Mouse (Mus musculus): Measurements from ENCODE around the gene Senp7. TPM values are rescaled to one million over a fixed set of nuclear protein-coding genes. Genes with fewer than 3 reads are reported as not detected.

Gene Senp7
- total RNA-seq, 1 experiment = 6.2 TPM

- in situ Hi-C loops (cut with MboI; ENCODE audit: low sequenced_read_pairs in 2 of 2, unreplicated experiment in 2 of 2) = no loop called here
- Histone ChIP-seq H3K9me3 (ENCODE audit: control insufficient read depth, insufficient read depth, low read depth, low read length) (no peaks in the 10 kb centered on the region), H3K27ac (ENCODE audit: insufficient read depth, low read depth, low read length, poor library complexity, severe bottlenecking) (no peak overlapping the region), H3K4me3 (ENCODE audit: insufficient read depth in 1 of 2, low read depth in 1 of 2, low read length in 2 of 2, poor library complexity in 1 of 2, severe bottlenecking in 1 of 2) (no peak overlapping the region), H3K36me3 (ENCODE audit: control insufficient read depth, insufficient read depth, low read length, poor library complexity, severe bottlenecking) (no peaks in the 10 kb centered on the region), H3K4me1 (ENCODE audit: control insufficient read depth in 2 of 2, insufficient read depth in 2 of 2, low read length in 2 of 2, poor library complexity in 1 of 2) (no peaks in the 10 kb centered on the region), H3K9ac (ENCODE audit: insufficient read depth, low read depth, low read length, poor library complexity, severe bottlenecking) (no peak overlapping the region)
- DNase-seq (ENCODE audit: low read depth, low spot score) = no peak
- no peak for TF ChIP-seq CHD2 (IDR thresholded peaks at IDR 0.05; ENCODE audit: low read depth, low read length)
- no peak for TF ChIP-seq MAFK (IDR thresholded peaks at IDR 0.05; ENCODE audit: insufficient read depth, low read depth, low read length)
- TF ChIP-seq ZC3H11A (IDR thresholded peaks at IDR 0.05; ENCODE audit: borderline replicate concordance, low read depth, low read length) = no peak
Observed at GRCm38 (mm10) chr16:56212740-56213139, 164.6 kb downstream of the Senp7 start.

- peak; percentile 25 for DNase-seq (ENCODE audit: low read depth, low spot score)
- in situ Hi-C loops (cut with MboI; ENCODE audit: low sequenced_read_pairs in 2 of 2, unreplicated experiment in 2 of 2) = no loop called here
- H3K27ac ChIP-seq (ENCODE audit: insufficient read depth, low read depth, low read length, poor library complexity, severe bottlenecking) = no peak overlapping the region; the same call in 1 of the 2 replicates
- H3K36me3 ChIP-seq (ENCODE audit: control insufficient read depth, insufficient read depth, low read length, poor library complexity, severe bottlenecking) = no peaks in the 10 kb centered on the region
- peaks cover 4% of the 10 kb centered on the region for H3K9me3 ChIP-seq (ENCODE audit: control insufficient read depth, insufficient read depth, low read depth, low read length)
- TF ChIP-seq CHD2 (IDR thresholded peaks at IDR 0.05; ENCODE audit: low read depth, low read length) (no peak), HCFC1 (IDR thresholded peaks at IDR 0.05; ENCODE audit: borderline replicate concordance, insufficient read depth, low read length) (no peak), ZNF384 (IDR thresholded peaks at IDR 0.05; ENCODE audit: low read depth, low read length) (no peak), MAFK (IDR thresholded peaks at IDR 0.05; ENCODE audit: insufficient read depth, low read depth, low read length) (no peak), ZC3H11A (IDR thresholded peaks at IDR 0.05; ENCODE audit: borderline replicate concordance, low read depth, low read length) (no peak)
- H3K4me1 ChIP-seq (ENCODE audit: control insufficient read depth in 2 of 2, insufficient read depth in 2 of 2, low read length in 2 of 2, poor library complexity in 1 of 2) = no peaks in the 10 kb centered on the region
- H3K4me3 ChIP-seq (ENCODE audit: insufficient read depth in 1 of 2, low read depth in 1 of 2, low read length in 2 of 2, poor library complexity in 1 of 2, severe bottlenecking in 1 of 2) = no peak overlapping the region
- H3K9ac ChIP-seq (ENCODE audit: insufficient read depth, low read depth, low read length, poor library complexity, severe bottlenecking) = no peak overlapping the region
Observed at GRCm38 (mm10) chr16:56227686-56228085, 179.5 kb downstream of the Senp7 start.

- H3K9me3 ChIP-seq (ENCODE audit: control insufficient read depth, insufficient read depth, low read depth, low read length) = peaks cover 4% of the 10 kb centered on the region
- in situ Hi-C loops (cut with MboI; ENCODE audit: low sequenced_read_pairs in 2 of 2, unreplicated experiment in 2 of 2) = no loop called here
- no peak overlapping the region for H3K4me3 ChIP-seq (ENCODE audit: insufficient read depth in 1 of 2, low read depth in 1 of 2, low read length in 2 of 2, poor library complexity in 1 of 2, severe bottlenecking in 1 of 2)
- H3K9ac ChIP-seq (ENCODE audit: insufficient read depth, low read depth, low read length, poor library complexity, severe bottlenecking) = no peak overlapping the region
- DNase-seq (ENCODE audit: low read depth, low spot score) = no peak
- TF ChIP-seq ZNF384 (IDR thresholded peaks at IDR 0.05; ENCODE audit: low read depth, low read length) (no peak), ZC3H11A (IDR thresholded peaks at IDR 0.05; ENCODE audit: borderline replicate concordance, low read depth, low read length) (no peak)
- no peaks in the 10 kb centered on the region for H3K36me3 ChIP-seq (ENCODE audit: control insufficient read depth, insufficient read depth, low read length, poor library complexity, severe bottlenecking)
- H3K27ac ChIP-seq (ENCODE audit: insufficient read depth, low read depth, low read length, poor library complexity, severe bottlenecking) = no peak overlapping the region
- H3K4me1 ChIP-seq (ENCODE audit: control insufficient read depth in 2 of 2, insufficient read depth in 2 of 2, low read length in 2 of 2, poor library complexity in 1 of 2) = no peaks in the 10 kb centered on the region
Observed at GRCm38 (mm10) chr16:56229455-56229854, 181.3 kb downstream of the Senp7 start.

- Histone ChIP-seq H3K27ac (ENCODE audit: insufficient read depth, low read depth, low read length, poor library complexity, severe bottlenecking) (no peak overlapping the region), H3K36me3 (ENCODE audit: control insufficient read depth, insufficient read depth, low read length, poor library complexity, severe bottlenecking) (no peaks in the 10 kb centered on the region), H3K4me1 (ENCODE audit: control insufficient read depth in 2 of 2, insufficient read depth in 2 of 2, low read length in 2 of 2, poor library complexity in 1 of 2) (no peaks in the 10 kb centered on the region), H3K9ac (ENCODE audit: insufficient read depth, low read depth, low read length, poor library complexity, severe bottlenecking) (no peak overlapping the region), H3K4me3 (ENCODE audit: insufficient read depth in 1 of 2, low read depth in 1 of 2, low read length in 2 of 2, poor library complexity in 1 of 2, severe bottlenecking in 1 of 2) (no peak overlapping the region), H3K9me3 (ENCODE audit: control insufficient read depth, insufficient read depth, low read depth, low read length) (peaks cover 4% of the 10 kb centered on the region)
- no peak for DNase-seq (ENCODE audit: low read depth, low spot score)
- in situ Hi-C loops (cut with MboI; ENCODE audit: low sequenced_read_pairs in 2 of 2, unreplicated experiment in 2 of 2) = no loop called here
- TF ChIP-seq ZNF384 (IDR thresholded peaks at IDR 0.05; ENCODE audit: low read depth, low read length) (no peak), MAFK (IDR thresholded peaks at IDR 0.05; ENCODE audit: insufficient read depth, low read depth, low read length) (no peak), CHD2 (IDR thresholded peaks at IDR 0.05; ENCODE audit: low read depth, low read length) (no peak)
Observed at GRCm38 (mm10) chr16:56231300-56231699, 183.2 kb downstream of the Senp7 start.

- Histone ChIP-seq H3K4me1 (ENCODE audit: control insufficient read depth in 2 of 2, insufficient read depth in 2 of 2, low read length in 2 of 2, poor library complexity in 1 of 2) (no peaks in the 10 kb centered on the region), H3K36me3 (ENCODE audit: control insufficient read depth, insufficient read depth, low read length, poor library complexity, severe bottlenecking) (no peaks in the 10 kb centered on the region), H3K9me3 (ENCODE audit: control insufficient read depth, insufficient read depth, low read depth, low read length) (peaks cover 4% of the 10 kb centered on the region), H3K4me3 (ENCODE audit: insufficient read depth in 1 of 2, low read depth in 1 of 2, low read length in 2 of 2, poor library complexity in 1 of 2, severe bottlenecking in 1 of 2) (no peak overlapping the region), H3K9ac (ENCODE audit: insufficient read depth, low read depth, low read length, poor library complexity, severe bottlenecking) (no peak overlapping the region), H3K27ac (ENCODE audit: insufficient read depth, low read depth, low read length, poor library complexity, severe bottlenecking) (no peak overlapping the region)
- TF ChIP-seq MAFK (IDR thresholded peaks at IDR 0.05; ENCODE audit: insufficient read depth, low read depth, low read length) = no peak
- TF ChIP-seq ZC3H11A (IDR thresholded peaks at IDR 0.05; ENCODE audit: borderline replicate concordance, low read depth, low read length) = no peak
- no peak for TF ChIP-seq ZNF384 (IDR thresholded peaks at IDR 0.05; ENCODE audit: low read depth, low read length)
- no peak for TF ChIP-seq CHD2 (IDR thresholded peaks at IDR 0.05; ENCODE audit: low read depth, low read length)
- no peak for TF ChIP-seq HCFC1 (IDR thresholded peaks at IDR 0.05; ENCODE audit: borderline replicate concordance, insufficient read depth, low read length)
- no peak for DNase-seq (ENCODE audit: low read depth, low spot score)
- in situ Hi-C loops (cut with MboI; ENCODE audit: low sequenced_read_pairs in 2 of 2, unreplicated experiment in 2 of 2) = no loop called here
Observed at GRCm38 (mm10) chr16:56232736-56233135, 184.6 kb downstream of the Senp7 start.

Other genes with a start within 250 kb of the Senp7 start
- 3.2 and 3.6 TPM in 2 replicates for gene Nfkbiz, start 209.4 kb upstream of the Senp7 start, total RNA-seq (2012; rRNA removed)
- gene Nxpe3, start 153.1 kb upstream of the Senp7 start, total RNA-seq (2012; rRNA removed) = 1.1 and 1.7 TPM in 2 replicates
- gene Cep97, start 113.5 kb upstream of the Senp7 start, total RNA-seq (2012; rRNA removed) = 12.5 and 14.9 TPM in 2 replicates
- 1,393 and 1,577 TPM in 2 replicates for gene Rpl24, start 82.1 kb upstream of the Senp7 start, total RNA-seq (2012; rRNA removed)
- gene Zbtb11, start 74.5 kb upstream of the Senp7 start, total RNA-seq (2012; rRNA removed) = 23.3 and 24.3 TPM in 2 replicates
- gene Pcnp, start 18.6 kb upstream of the Senp7 start, total RNA-seq (2012; rRNA removed) = 52.6 and 58.7 TPM in 2 replicates
- gene Trmt10c, start 10.5 kb upstream of the Senp7 start, total RNA-seq (2012; rRNA removed) = 15.9 and 21.6 TPM in 2 replicates
- gene Impg2, start 156.0 kb downstream of the Senp7 start, total RNA-seq (2012; rRNA removed) = not detected in 2 replicates